In the genomic region with DNA sequence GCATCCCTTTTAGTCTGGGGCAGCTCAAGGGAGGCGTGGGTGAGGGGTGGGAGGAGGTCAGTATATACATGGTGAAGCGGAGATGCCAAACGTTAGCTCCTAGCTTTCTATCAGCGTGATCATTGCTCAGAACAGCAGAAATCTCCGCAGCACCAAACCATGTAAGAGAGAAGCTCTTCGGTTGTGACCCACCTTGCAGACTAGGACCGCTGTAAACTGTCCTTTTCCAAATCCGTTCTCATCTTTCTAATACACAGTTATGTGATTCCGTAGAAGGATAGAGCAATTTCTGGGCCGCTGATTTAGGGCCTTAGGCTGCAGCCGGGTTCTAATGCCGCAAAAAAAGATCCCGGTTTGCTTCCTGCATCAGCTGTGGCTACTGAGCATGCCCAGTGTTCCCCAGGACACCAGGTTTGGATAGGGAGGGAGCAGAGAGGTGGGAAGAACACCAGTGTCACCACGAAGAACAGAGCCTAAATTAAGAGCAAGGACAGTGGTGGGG, we compare ENCODE assay signal across 9 mouse cellular contexts. TPM values are rescaled to one million over a fixed set of nuclear protein-coding genes. Genes with fewer than 3 reads are reported as not detected.
DNase-seq lines count a peak whose midpoint lies in the region; ATAC-seq and TF ChIP-seq lines count a peak whose summit lies in the region.
"Had no signal": no experiment of that assay in that cellular context is flagged by ENCODE, and none has a peak within 500 bp of the region (broad histone marks: within the 10 kb centered on the region; RNA-seq: fewer than 3 reads in every experiment).

No protein-coding gene starts in this region.

- peak overlapping the region; percentile 60 for H3K4me3 ChIP-seq in gastrocnemius, adult 2 months
- peak overlapping the region; percentile 39 for H3K4me3 ChIP-seq in forebrain, embryonic 11.5 days (ENCODE audit: low read depth, low read length)
- 0 out of 2 replicates have a peak overlapping the region, but pooled peaks have one; percentile 11 for H3K4me3 ChIP-seq in liver, embryonic 16.5 days (ENCODE audit: low read depth, low read length)

- 2% methylated on average over 14 of the region's 14 CpGs for WGBS in forebrain, embryonic 11.5 days
- WGBS in liver, embryonic 16.5 days (ENCODE audit: insufficient replicate concordance), result 4% methylated on average over 14 of the region's 14 CpGs

- no peaks in the 10 kb centered on the region for H3K36me3 ChIP-seq in forebrain, embryonic 11.5 days (ENCODE audit: control insufficient read depth, insufficient read depth, low read length)
- H3K36me3 ChIP-seq in liver, embryonic 16.5 days (ENCODE audit: control insufficient read depth, insufficient read depth), result no peaks in the 10 kb centered on the region

- H3K9me3 ChIP-seq in forebrain, embryonic 11.5 days (ENCODE audit: control insufficient read depth, low read length), result no peaks in the 10 kb centered on the region
- no peaks in the 10 kb centered on the region for H3K9me3 ChIP-seq in liver, embryonic 16.5 days (replicated peaks; ENCODE audit: control insufficient read depth, low read length)

- no peaks in the 10 kb centered on the region for H3K27me3 ChIP-seq in forebrain, embryonic 11.5 days (ENCODE audit: control insufficient read depth, insufficient read depth, low read length)
- peaks cover 2% of the 10 kb centered on the region for H3K27me3 ChIP-seq in liver, embryonic 16.5 days (ENCODE audit: control insufficient read depth, insufficient read depth, low read depth, low read length)

- peak overlapping the region; percentile 58 for H3K9ac ChIP-seq in forebrain, embryonic 11.5 days (ENCODE audit: low read length)
- no peak overlapping the region for H3K9ac ChIP-seq in liver, embryonic 16.5 days (ENCODE audit: low read depth, low read length)

- peak overlapping the region; percentile 53 for H3K4me2 ChIP-seq in forebrain, embryonic 11.5 days (ENCODE audit: low read depth, low read length, severe bottlenecking)
- H3K4me2 ChIP-seq in liver, embryonic 16.5 days (ENCODE audit: low read depth, low read length), result peak overlapping the region; percentile 34

- H3K27ac ChIP-seq in gastrocnemius, adult 2 months, result no peak overlapping the region
- no peak overlapping the region for H3K27ac ChIP-seq in forebrain, embryonic 11.5 days (ENCODE audit: low read depth, low read length)
- no peak overlapping the region for H3K27ac ChIP-seq in liver, embryonic 16.5 days (ENCODE audit: low read length)

- DNase-seq in gastrocnemius, adult 2 months, result no peak
- no peak for DNase-seq in gastrocnemius, postnatal 4 days (ENCODE audit: low spot score in 2 of 2)
- DNase-seq in brain, adult 2 months (ENCODE audit: low read depth, low spot score), result peak; percentile 97
- DNase-seq in forebrain, embryonic 11.5 days (ENCODE audit: low spot score), result peak; percentile 64
- peak; percentile 68 for DNase-seq in layer of hippocampus, adult 11-12 months (ENCODE audit: low spot score)
- DNase-seq in right cerebral cortex, postnatal 4 days, result peak; percentile 59
- DNase-seq in gastrocnemius, postnatal 36 days, result no peak

- intact Hi-C loops in gastrocnemius, adult 2 months (cut with DNase I), result no loop called here
- intact Hi-C loops in gastrocnemius, postnatal 36 days (cut with DNase I), result no loop called here

- peak; percentile 84 for ATAC-seq in forebrain, embryonic 11.5 days (replicated peaks; ENCODE audit: low FRiP score)
- ATAC-seq in liver, embryonic 16.5 days (ENCODE audit: low read depth), result no peak

- H3K4me1 ChIP-seq in forebrain, embryonic 11.5 days (replicated peaks; ENCODE audit: control insufficient read depth, insufficient read depth, low read length), result peaks cover 3% of the 10 kb centered on the region; the same call in 1 of the 2 replicates
- H3K4me1 ChIP-seq in liver, embryonic 16.5 days (ENCODE audit: control insufficient read depth, low read depth, low read length), result no peaks in the 10 kb centered on the region

- no peak for TF ChIP-seq CTCF in gastrocnemius, adult 2 months (IDR thresholded peaks at IDR 0.05)

RNA-seq across cellular contexts. Expression of gene Slc4a10, which starts 1.3 kb away (rescaled TPM):
- 1 to 10 TPM in 1 of 2 experiments, under 1 TPM in 1; 0.20 to 1.2 TPM for total RNA-seq in gastrocnemius, adult 2 months (2021)
- total RNA-seq in gastrocnemius, postnatal 4 days (2021), result not detected
- polyA plus RNA-seq in forebrain, embryonic 11.5 days (2014; fragmentation: Nextera tagmentation; extraction: Ambion mirVana), result 0.63 and 0.94 TPM in 2 replicates
- polyA plus RNA-seq in liver, embryonic 16.5 days (2015; fragmentation: Nextera tagmentation; extraction: Ambion mirVana), result not detected in 2 replicates
- under 1 TPM; 0.10 to 0.15 TPM for total RNA-seq in gastrocnemius, postnatal 36 days (2021)
- total RNA-seq: heart, adult 18-20 months had no signal

Comparison
In these comparisons a context has a peak if more than half of its experiments do, and no peak if none do; other contexts are left out.
1. DNase-seq: peak in brain, adult 2 months (single experiment), forebrain, embryonic 11.5 days (single experiment), layer of hippocampus, adult 11-12 months (single experiment) and right cerebral cortex, postnatal 4 days (single experiment); none in gastrocnemius, adult 2 months (single experiment), gastrocnemius, postnatal 4 days (0 of 2) and gastrocnemius, postnatal 36 days (0 of 2).
2. Peak in every context shown above with its lines, with median percentiles within 50 percentile points of each other: H3K4me3 ChIP-seq.